Mouse (Mus musculus) midbrain, embryonic 16.5 days (tissue): ENCODE measurements around the gene Gucy2g. TPM values are rescaled to one million over a fixed set of nuclear protein-coding genes. Genes with fewer than 3 reads are reported as not detected.

Source experiments
- ATAC-seq: fragments of 200-750 bp; cut with Nextera tagmentation; 2 replicates; pipeline ENCODE4 v1.8.0; 2017; ENCODE audit warnings: moderate TSS enrichment
- H3K27ac ChIP-seq: fragments of 300-500 bp; sonication (generic); 2 replicates; pipeline ENCODE4 v1.5.1; 2014; ENCODE audit warnings: mild to moderate bottlenecking, low read length, mixed read lengths
- H3K27me3 ChIP-seq: fragments of 300-500 bp; sonication (generic); 2 replicates; pipeline ENCODE4 v1.6.1; 2014; ENCODE audit warnings: low read depth, low read length, mixed read lengths; ENCODE audit not compliant: control insufficient read depth, insufficient read depth
- H3K36me3 ChIP-seq: fragments of 300-500 bp; sonication (generic); 2 replicates; pipeline ENCODE4 v1.6.1; 2014; ENCODE audit warnings: mild to moderate bottlenecking, low read length, moderate library complexity, mixed read lengths; ENCODE audit not compliant: control insufficient read depth, insufficient read depth
- H3K4me1 ChIP-seq: fragments of 300-500 bp; sonication (generic); 2 replicates; pipeline ENCODE4 v1.6.1; 2014; ENCODE audit warnings: mild to moderate bottlenecking, low read length, mixed read lengths; ENCODE audit not compliant: control insufficient read depth, insufficient read depth
- H3K4me2 ChIP-seq: fragments of 300-500 bp; sonication (generic); 2 replicates; pipeline ENCODE4 v1.6.1; 2014; ENCODE audit warnings: mild to moderate bottlenecking, low read length, mixed read lengths
- H3K4me3 ChIP-seq: fragments of 300-500 bp; sonication (generic); 2 replicates; pipeline ENCODE4 v1.5.1; 2014; ENCODE audit warnings: low read depth, mild to moderate bottlenecking, low read length, moderate library complexity, mixed read lengths
- H3K9ac ChIP-seq: fragments of 300-500 bp; sonication (generic); 2 replicates; pipeline ENCODE4 v1.6.1; 2014; ENCODE audit warnings: low read depth, low read length, mixed read lengths
- H3K9me3 ChIP-seq: fragments of 300-500 bp; sonication (generic); replicated peaks from 2 replicates; pipeline ENCODE4 v1.6.1; 2014; ENCODE audit warnings: mild to moderate bottlenecking, low read length, mixed read lengths; ENCODE audit not compliant: control insufficient read depth, poor library complexity, severe bottlenecking
- WGBS: fragments of 180-500 bp; shearing (Covaris S2); extraction: QIAGEN DNeasy Blood & Tissue Kit; methylation state at CpG from one replicate; pipeline ENCODE4 v1.1.7; 2014; 5-methylcytosine and 5-hydroxymethylcytosine counted together
- polyA plus RNA-seq: library from polyadenylated mRNA; unstranded; fragments of >200 nt; fragmentation: Nextera tagmentation; extraction: Ambion mirVana; gene quantifications from 2 replicates; pipeline ENCODE4 v1.2.1, GENCODE M21; 2015

Gucy2g gene
- polyA plus RNA-seq, 1 experiment from 2014 or later: 0.05 TPM

DNA sequence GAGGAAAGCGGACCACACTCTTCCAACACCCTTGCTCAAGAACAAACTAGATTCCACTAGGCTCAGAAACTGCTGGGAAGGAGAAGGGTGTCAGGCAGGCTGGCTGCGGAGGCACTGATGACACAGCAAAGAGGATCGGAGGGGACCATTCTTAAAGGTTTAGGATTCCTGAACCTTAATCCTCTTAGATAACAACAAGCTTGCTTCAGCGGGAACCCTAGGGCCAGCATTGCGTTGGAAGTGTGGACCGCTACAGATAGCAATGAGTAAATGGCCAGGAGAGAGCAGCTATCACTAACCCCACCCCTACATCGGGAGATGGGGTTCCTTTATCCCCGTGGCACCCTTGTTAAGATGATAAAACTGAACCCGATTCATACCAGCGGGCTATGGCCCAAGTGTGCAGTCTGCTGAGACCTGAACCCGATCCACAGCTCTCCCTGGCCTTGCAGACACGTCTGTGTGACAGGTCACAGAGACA, 22.3 kb downstream of the Gucy2g start:
- H3K4me1 ChIP-seq: peaks cover 5% of the 10 kb centered on the region; the same call in 1 of the 2 replicates
- H3K27ac ChIP-seq: no peak overlapping the region
- H3K36me3 ChIP-seq: no peaks in the 10 kb centered on the region
- peak overlapping the region; percentile 53 for H3K9ac ChIP-seq
- H3K9me3 ChIP-seq: no peaks in the 10 kb centered on the region
- peak; percentile 47; the same call in 1 of the 2 replicates for ATAC-seq
- peak overlapping the region; percentile 40 for H3K4me3 ChIP-seq
- H3K4me2 ChIP-seq: peak overlapping the region; percentile 58
- H3K27me3 ChIP-seq: no peaks in the 10 kb centered on the region
- 8% methylated on average over 12 of the region's 12 CpGs for WGBS

DNA sequence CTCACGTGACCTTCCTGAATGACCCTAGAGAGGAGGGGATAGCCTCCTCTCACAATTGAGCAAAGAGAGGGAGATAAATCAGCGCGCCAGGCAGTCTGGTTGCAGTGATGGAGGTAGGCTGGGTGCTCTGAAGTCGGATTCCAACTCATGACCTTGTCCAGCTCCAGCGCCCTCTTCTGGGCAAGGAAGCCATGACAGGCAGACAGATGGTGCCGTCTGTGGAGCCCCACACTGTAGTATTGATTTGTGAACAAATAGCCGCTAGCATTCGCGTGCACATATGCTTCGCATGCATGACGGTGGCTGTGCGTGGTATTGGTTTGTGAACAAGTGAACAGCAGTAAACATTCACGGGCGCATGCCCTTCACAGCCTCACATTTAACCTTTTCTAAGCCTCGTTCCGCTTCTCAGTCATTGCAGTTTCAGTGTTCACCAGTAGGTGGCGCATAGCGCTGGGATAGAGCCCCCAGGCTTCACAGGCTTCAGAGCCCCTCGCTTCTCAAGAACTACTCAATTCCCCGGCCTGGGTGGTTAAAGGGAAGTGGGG, 22.8 kb downstream of the Gucy2g start:
- Histone ChIP-seq H3K4me2 (peak overlapping the region; percentile 58), H3K27ac (no peak overlapping the region), H3K9ac (peak overlapping the region; percentile 53), H3K4me3 (peak overlapping the region; percentile 40), H3K9me3 (no peaks in the 10 kb centered on the region), H3K36me3 (no peaks in the 10 kb centered on the region), H3K4me1 (peaks cover 5% of the 10 kb centered on the region; the same call in 1 of the 2 replicates), H3K27me3 (no peaks in the 10 kb centered on the region)
- 4% methylated on average over 20 of the region's 20 CpGs for WGBS
- peak; percentile 84 for ATAC-seq

DNA sequence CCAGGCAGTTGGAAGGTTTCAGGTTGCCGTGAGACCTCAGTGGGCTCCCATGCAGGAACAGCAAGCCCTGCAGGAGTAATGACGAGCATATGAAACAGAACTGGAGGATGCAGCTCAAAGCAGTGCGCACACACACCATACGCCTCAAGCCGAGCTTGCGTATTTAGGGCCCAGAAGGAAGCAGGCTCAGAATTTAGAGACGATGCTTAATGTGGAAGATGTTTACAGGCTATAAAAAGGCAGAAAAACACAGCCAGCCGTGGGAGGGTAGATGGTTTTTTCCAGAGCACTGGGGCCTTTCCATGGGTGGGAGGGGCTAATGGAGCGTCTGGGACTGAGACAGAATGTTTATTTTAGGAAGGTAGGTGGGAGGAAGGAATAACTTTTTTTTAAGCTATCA, 23.7 kb downstream of the Gucy2g start:
- ATAC-seq: no peak
- Histone ChIP-seq H3K27me3 (no peaks in the 10 kb centered on the region), H3K9ac (no peak overlapping the region), H3K4me1 (peaks cover 5% of the 10 kb centered on the region; the same call in 1 of the 2 replicates), H3K9me3 (no peaks in the 10 kb centered on the region), H3K4me3 (no peak overlapping the region), H3K27ac (no peak overlapping the region), H3K4me2 (no peak overlapping the region), H3K36me3 (no peaks in the 10 kb centered on the region)
- WGBS: 85% methylated on average over 9 of the region's 9 CpGs

DNA sequence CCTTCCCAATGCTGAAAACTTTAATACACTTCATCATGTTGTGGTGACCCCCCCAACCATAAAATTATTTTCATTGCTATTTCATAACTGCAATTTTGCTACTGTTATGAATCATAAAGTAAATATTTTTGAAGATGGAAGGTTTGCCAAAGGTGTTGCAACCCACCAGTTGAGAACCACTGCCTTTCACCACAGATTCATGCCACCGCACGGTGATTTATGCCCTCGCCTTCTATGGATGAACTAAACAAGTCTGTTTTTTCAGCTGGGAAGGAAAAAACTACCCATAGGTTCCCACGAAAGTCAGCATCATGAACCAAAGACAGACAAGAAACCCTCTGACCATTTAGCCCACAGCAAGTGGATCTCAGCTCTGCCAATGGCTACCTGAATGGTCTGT, 24.2 kb downstream of the Gucy2g start:
- Histone ChIP-seq H3K9me3 (no peaks in the 10 kb centered on the region), H3K27ac (no peak overlapping the region), H3K36me3 (no peaks in the 10 kb centered on the region), H3K27me3 (no peaks in the 10 kb centered on the region), H3K4me2 (no peak overlapping the region), H3K4me1 (peaks cover 5% of the 10 kb centered on the region; the same call in 1 of the 2 replicates), H3K4me3 (no peak overlapping the region), H3K9ac (no peak overlapping the region)
- no peak for ATAC-seq
- 92% methylated on average over 4 of the region's 4 CpGs for WGBS

DNA sequence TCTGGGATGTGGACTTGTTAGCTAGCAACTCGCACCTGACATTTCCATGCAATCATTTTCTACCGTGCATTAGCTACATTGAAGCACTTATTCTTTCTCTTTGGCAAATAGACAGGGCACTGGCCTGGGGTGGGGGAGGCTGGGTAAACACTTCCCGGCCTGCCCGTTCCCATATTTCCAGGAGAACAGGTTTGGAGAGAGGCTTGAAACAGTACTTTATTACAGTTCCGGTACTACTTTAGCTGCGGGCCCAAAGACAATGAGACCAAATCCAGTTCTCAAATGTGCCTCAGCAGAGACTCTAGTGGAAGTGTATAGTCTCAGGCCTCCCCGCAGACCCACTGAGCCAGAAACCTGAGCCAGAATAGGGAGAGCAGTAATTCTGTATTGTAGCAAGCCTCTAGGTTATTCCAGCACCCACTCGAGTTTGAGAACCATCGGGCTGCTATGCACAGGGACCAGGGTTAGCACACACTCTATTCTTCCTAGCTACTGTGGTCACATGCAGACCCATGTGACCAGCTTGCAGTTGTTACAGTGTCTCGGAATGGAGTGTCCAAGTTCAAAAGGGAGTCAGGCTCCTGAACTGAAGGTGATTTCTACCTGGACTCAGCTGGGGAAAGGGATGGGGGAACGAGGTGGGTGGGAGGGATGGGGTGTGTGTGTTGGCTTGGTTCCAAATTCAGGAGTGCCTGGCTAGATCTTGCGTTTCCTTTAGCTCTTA, 27.3 kb downstream of the Gucy2g start:
- Histone ChIP-seq H3K9ac (no peak overlapping the region), H3K27me3 (no peaks in the 10 kb centered on the region), H3K27ac (no peak overlapping the region), H3K36me3 (no peaks in the 10 kb centered on the region), H3K9me3 (no peaks in the 10 kb centered on the region), H3K4me3 (no peak overlapping the region), H3K4me1 (peaks cover 3% of the 10 kb centered on the region; the same call in 1 of the 2 replicates), H3K4me2 (no peak overlapping the region)
- ATAC-seq: no peak
- 86% methylated on average over 12 of the region's 12 CpGs for WGBS

DNA sequence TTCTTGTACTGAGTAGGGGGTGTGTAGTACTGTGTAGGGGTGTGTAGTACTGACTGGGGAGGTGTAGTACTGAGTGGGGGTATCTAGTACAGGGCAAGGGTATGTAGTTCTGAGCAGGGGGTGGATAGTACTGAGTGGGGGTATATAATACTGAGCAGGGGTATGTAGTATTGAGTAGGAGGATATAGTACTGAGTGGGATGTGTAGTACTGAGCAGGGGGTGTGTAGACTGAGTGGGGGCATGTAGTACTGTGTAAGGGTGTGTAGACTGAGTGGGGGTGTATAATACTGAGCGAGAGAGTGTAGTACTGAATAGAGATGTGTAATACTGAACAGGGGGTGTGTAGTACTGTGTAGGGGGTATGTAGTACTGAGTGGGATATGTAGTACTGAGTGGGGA, 29.3 kb downstream of the Gucy2g start:
- Histone ChIP-seq H3K27me3 (0 out of 2 replicates have a peak, but pooled peaks cover 2% of the 10 kb centered on the region), H3K27ac (no peak overlapping the region), H3K36me3 (no peaks in the 10 kb centered on the region), H3K9me3 (no peaks in the 10 kb centered on the region), H3K4me1 (no peaks in the 10 kb centered on the region), H3K9ac (no peak overlapping the region), H3K4me3 (no peak overlapping the region), H3K4me2 (no peak overlapping the region)
- 100% methylated on average over 1 of the region's 1 CpGs for WGBS
- no peak for ATAC-seq

DNA sequence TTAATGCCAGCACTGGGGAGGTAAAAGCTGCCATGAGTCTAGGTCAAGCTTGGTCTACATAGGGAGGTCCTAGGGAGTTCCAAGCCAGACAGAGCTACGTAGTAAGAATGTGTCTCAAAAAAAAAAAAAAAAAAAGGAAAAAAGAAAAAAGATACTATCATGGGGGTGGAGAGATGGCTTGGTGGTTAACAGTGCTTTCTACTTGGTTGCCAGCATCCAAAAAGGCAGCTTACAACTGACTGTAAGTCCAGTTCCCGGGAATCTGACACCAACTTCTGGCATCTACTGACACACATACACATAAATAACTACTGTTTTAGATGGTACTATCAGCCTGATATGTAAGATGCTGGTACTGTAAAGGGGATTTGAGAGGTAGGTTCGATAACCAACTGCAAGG, 32.0 kb downstream of the Gucy2g start:
- no peaks in the 10 kb centered on the region for H3K4me1 ChIP-seq
- no peak overlapping the region for H3K27ac ChIP-seq
- H3K9me3 ChIP-seq: no peaks in the 10 kb centered on the region
- WGBS: 85% methylated on average over 3 of the region's 3 CpGs
- no peak overlapping the region for H3K9ac ChIP-seq
- 0 out of 2 replicates have a peak, but pooled peaks cover 2% of the 10 kb centered on the region for H3K27me3 ChIP-seq
- ATAC-seq: no peak
- no peak overlapping the region for H3K4me2 ChIP-seq
- H3K4me3 ChIP-seq: no peak overlapping the region
- no peaks in the 10 kb centered on the region for H3K36me3 ChIP-seq

DNA sequence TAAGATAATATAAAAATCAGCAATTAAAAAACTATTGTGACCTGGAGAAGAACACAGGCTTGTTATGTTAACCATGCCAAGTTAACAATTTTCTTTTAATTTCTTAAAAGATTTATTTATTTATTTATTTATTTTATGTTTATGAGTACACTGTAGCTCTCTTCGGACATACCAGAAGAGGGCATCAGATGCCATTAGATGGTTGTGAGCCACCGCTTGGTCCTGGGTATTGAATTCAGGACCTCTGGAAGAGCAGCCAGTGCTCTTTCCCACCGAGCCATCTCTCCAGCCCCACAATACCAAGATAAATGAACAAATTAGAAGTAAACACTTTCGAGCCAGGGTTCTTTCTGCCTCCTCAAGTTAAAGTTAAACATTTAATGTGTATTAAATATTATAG, 32.4 kb downstream of the Gucy2g start:
- Histone ChIP-seq H3K9ac (no peak overlapping the region), H3K4me3 (no peak overlapping the region), H3K9me3 (no peaks in the 10 kb centered on the region), H3K27ac (no peak overlapping the region), H3K4me2 (no peak overlapping the region), H3K27me3 (0 out of 2 replicates have a peak, but pooled peaks cover 2% of the 10 kb centered on the region), H3K36me3 (no peaks in the 10 kb centered on the region), H3K4me1 (no peaks in the 10 kb centered on the region)
- no peak for ATAC-seq
- 77% methylated on average over 4 of the region's 4 CpGs for WGBS
